Mouse (Mus musculus) layer of hippocampus, adult 2 months (tissue): ENCODE measurements around the gene Sgcd. TPM values are rescaled to one million over a fixed set of nuclear protein-coding genes. Genes with fewer than 3 reads are reported as not detected.
"Not testable (repeated sequence)": the region's sequence is repeated elsewhere in the genome, so short reads cannot be mapped to it uniquely, and the experiment has no call there.

Experiments
- DNase-seq, 2 experiments: peaks; one replicate each; pipeline ENCODE4 v3.0.0; 2022; ENCODE audit warnings: low spot score in 2 of 2
- H3K27ac ChIP-seq: fragments of 200-600 bp; 2 replicates; pipeline ENCODE4 v1.8.1; 2022
- H3K4me3 ChIP-seq: fragments of 200-600 bp; 2 replicates; pipeline ENCODE4 v1.8.1; 2022; ENCODE audit warnings: mild to moderate bottlenecking
- CTCF ChIP-seq: fragments of 200-600 bp; conservative IDR thresholded peaks from 2 replicates; pipeline ENCODE4 v1.8.1; 2022; ENCODE audit warnings: antibody characterized with exemption, mild to moderate bottlenecking, moderate library complexity
- total RNA-seq, 2 experiments: library from RNA; stranded (reverse); gene quantifications; 2 replicates each; pipeline ENCODE4 v1.2.3; 2021

Gene Sgcd
- total RNA-seq, 2 experiments from 2014 or later, result 11.5 to 13.6 TPM

GRCm38 (mm10) chr11:47473493-47474230, 515.1 kb downstream of the Sgcd start:
- H3K4me3 ChIP-seq, result no peak overlapping the region
- no peak overlapping the region for H3K27ac ChIP-seq
- no peak for TF ChIP-seq CTCF
- DNase-seq, result no peak

DNA sequence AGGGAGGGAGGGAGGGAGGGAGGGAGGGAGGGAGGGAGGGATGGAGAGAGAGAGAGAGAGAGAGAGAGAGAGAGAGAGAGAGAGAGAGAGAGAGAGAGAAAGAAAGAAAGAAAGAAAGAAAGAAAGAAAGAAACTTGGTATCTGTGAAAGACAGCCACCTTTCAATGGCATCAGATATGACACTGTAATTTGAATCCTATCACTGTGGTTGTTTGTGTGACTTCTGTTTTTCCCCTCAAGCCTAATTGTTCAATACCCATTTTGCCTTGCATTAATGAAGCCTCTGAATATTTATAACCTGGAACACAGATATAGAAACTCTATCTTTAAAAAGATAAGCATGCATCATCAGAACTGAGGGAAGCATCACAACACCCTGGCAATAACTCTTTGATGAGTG, 528.1 kb downstream of the Sgcd start:
- not testable (repeated sequence) for H3K4me3 ChIP-seq, DNase-seq, H3K27ac ChIP-seq

DNA sequence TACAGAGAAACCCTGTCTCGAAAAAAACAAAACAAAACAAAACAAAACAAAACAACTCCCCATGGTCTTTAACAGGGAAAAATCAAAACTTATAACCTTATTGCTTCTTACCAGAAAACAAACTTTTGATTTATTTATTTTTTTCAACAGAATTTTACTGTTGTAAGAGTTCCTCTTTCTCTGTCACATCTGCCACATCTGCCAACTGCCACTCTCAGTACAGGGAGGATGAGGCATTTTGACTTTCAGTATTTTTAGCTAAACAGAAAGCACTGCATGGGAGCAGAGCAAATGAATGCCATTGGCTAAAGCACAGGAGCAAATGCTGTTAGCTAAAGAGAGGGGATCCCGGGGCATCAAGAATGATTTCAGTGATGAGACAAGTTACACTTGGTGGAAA, 528.6 kb downstream of the Sgcd start:
- H3K27ac ChIP-seq, result no peak overlapping the region
- TF ChIP-seq CTCF, result no peak
- no peak overlapping the region for H3K4me3 ChIP-seq
- DNase-seq, result no peak

- no peak for DNase-seq
- TF ChIP-seq CTCF, result no peak
- Histone ChIP-seq H3K27ac (no peak overlapping the region), H3K4me3 (no peak overlapping the region)
Measured at GRCm38 (mm10) chr11:47459214-47459613, 529.6 kb downstream of the Sgcd start.

DNA sequence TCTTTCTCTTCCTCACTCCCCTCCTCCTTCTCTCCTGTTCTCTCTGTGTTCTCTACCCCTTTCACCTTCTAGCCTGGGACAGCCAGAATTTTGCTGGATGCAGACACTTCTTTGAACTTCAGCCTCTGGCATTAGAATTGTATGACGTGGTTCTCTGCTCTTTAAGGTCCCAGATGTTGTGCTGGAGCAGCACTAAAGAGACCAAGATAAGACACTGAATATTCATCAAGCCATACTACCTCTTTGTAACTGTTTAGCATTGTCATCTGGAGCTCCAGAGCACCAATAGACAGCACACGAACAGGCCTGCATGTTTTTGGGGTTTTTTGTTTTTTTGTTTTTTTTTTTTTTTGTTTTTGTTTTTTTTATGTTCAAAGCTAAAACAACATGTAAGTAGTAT, 541.0 kb downstream of the Sgcd start:
- Histone ChIP-seq H3K4me3 (no peak overlapping the region), H3K27ac (no peak overlapping the region)
- DNase-seq, result no peak
- TF ChIP-seq CTCF, result no peak

DNA sequence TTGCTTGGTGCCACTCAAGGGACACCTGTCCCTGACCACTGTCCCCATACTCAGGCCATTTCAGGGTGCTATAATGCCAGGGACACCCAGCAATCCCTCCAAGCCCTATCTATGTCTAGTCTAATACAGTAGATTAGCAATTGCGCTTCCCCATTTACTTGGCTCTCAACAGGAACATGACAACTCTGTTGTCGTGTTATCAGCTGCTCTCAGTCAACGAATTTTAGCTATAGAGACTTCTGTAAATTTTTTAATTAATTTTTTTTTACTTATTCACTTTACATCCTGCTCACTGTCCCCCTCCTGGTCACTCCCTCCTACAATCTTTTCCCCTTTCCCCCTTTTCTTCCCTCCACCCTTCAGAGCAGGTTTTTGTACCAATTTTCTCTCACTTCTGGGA, 542.4 kb downstream of the Sgcd start:
- H3K27ac ChIP-seq, result no peak overlapping the region
- no peak for DNase-seq
- no peak for TF ChIP-seq CTCF

GRCm38 (mm10) chr11:47445683-47446082, 543.1 kb downstream of the Sgcd start:
- H3K27ac ChIP-seq, result no peak overlapping the region
- TF ChIP-seq CTCF, result no peak
- DNase-seq, result no peak
- no peak overlapping the region for H3K4me3 ChIP-seq

More for the DNA sequence above, 542.4 kb downstream of the Sgcd start:
- H3K4me3 ChIP-seq, result no peak overlapping the region

DNA sequence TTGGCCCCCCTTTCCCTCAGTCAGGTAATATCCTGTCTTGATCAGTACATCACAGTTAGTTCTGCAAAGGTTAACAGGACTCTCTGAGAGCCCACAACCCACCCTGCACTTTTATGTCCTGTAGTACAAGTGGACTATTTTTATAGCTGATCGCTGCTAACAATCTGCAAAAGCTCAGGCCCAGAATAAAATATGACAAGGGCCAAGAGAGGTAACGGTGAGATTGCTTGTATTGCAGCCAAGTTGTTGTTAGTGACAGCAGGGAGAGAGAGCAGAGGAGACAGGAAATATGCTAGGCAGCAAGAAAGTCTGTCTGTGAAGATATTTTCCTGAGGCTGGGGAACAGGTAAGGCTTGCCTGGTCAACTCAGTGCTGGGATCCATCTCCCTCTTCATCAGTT, 546.5 kb downstream of the Sgcd start:
- Histone ChIP-seq H3K4me3 (no peak overlapping the region), H3K27ac (no peak overlapping the region)
- no peak for DNase-seq
- TF ChIP-seq CTCF, result no peak

GRCm38 (mm10) chr11:47399607-47400006, 589.2 kb downstream of the Sgcd start:
- Histone ChIP-seq H3K27ac (no peak overlapping the region), H3K4me3 (no peak overlapping the region)
- DNase-seq, result no peak
- no peak for TF ChIP-seq CTCF

- DNase-seq, H3K27ac ChIP-seq, H3K4me3 ChIP-seq: not testable (repeated sequence)
Measured at GRCm38 (mm10) chr11:47390798-47391197, 598.0 kb downstream of the Sgcd start.

DNA sequence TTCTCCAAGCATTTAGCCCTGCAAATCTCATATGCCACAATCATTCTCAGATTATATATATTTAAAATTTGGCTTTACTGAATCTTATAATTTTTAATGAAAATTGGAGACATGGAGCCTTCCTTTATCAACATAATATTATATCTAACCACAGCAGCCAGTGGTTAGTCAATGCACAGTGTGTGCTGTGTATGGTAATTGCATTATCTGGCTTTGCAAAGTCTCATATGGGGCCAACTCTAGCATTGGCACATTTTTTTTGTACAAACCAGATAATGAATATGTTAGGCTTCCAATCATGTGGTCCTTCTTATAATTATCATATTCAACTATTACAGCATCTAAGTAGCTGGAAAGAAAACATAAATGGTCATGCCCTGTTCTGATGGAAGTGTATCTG, 599.4 kb downstream of the Sgcd start:
- Histone ChIP-seq H3K4me3 (no peak overlapping the region), H3K27ac (no peak overlapping the region)
- DNase-seq, result no peak
- no peak for TF ChIP-seq CTCF

DNA sequence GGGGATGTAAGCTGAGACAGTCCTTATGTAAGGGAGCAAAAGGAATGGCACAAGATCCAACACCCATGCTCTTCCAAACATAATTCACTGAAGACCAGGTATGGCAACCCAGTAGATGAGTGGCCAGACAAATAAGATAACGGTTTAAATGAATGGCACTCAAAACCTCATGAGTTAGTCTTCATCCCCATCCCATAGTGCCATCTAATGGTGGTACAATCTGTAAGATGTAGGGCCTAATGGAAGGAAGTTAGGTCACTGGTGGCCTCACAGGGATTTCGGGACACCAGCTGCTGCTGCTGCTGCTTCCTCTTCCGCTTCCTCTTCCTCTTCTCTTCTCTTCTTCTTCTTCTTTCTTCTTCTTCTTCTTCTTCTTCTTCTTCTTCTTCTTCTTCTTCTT, 601.0 kb downstream of the Sgcd start:
- H3K27ac ChIP-seq, result no peak overlapping the region
- H3K4me3 ChIP-seq, result no peak overlapping the region
- no peak for DNase-seq
- peak; percentile 51 for TF ChIP-seq CTCF

- Histone ChIP-seq H3K27ac (no peak overlapping the region), H3K4me3 (no peak overlapping the region)
- TF ChIP-seq CTCF, result no peak
- DNase-seq, result no peak
Measured at GRCm38 (mm10) chr11:47386136-47386535, 602.6 kb downstream of the Sgcd start.

DNA sequence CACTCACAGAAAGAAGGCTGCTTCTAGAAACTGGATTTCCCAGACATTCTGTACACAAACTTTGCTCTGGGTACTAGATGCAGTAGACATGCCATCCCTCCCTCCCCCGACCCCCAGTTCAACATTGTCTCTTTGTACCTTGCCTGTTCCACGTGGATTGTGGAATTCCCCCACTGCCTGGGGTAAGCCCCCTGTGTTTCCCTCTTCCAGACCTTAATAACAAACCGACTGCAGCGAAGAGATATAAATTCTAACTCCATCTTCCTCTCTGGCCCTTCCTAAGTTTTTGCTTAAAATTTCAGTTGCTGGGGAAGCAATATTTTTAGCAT, 609.2 kb downstream of the Sgcd start:
- no peak for TF ChIP-seq CTCF
- H3K27ac ChIP-seq, result no peak overlapping the region
- peak overlapping the region; percentile 46; the same call in 1 of the 2 replicates for H3K4me3 ChIP-seq
- DNase-seq, result no peak
